Mouse (Mus musculus) liver, postnatal 0 days (tissue): ENCODE results near the gene Anln. TPM values are rescaled to one million over a fixed set of nuclear protein-coding genes. Genes with fewer than 3 reads are reported as not detected.
A peak's percentile ranks its signal among the peaks of the same experiment; 100 is the strongest.

Experiments used
- ATAC-seq: fragments of 200-750 bp; cut with Nextera tagmentation; 2 replicates; pipeline ENCODE4 v1.8.0; 2017; ENCODE audit warnings: mild to moderate bottlenecking, moderate library complexity
- DNase-seq: peaks from one replicate; pipeline ENCODE4 v3.0.0-alpha.2; 2016
- H3K27ac ChIP-seq: fragments of 300-500 bp; sonication (generic); 2 replicates; pipeline ENCODE4 v1.5.1; 2014; ENCODE audit warnings: antibody characterized with exemption, moderate library complexity, mild to moderate bottlenecking, low read depth
- H3K27me3 ChIP-seq: fragments of 300-500 bp; sonication (generic); 2 replicates; pipeline ENCODE4 v1.6.1; 2014; ENCODE audit warnings: low read length, control low read depth, mixed read lengths; ENCODE audit not compliant: insufficient read depth
- H3K36me3 ChIP-seq: fragments of 300-500 bp; sonication (generic); replicated peaks from 2 replicates; pipeline ENCODE4 v1.6.1; 2014; ENCODE audit warnings: mild to moderate bottlenecking, control low read depth, low read length, moderate library complexity, mixed read lengths; ENCODE audit not compliant: insufficient read depth
- H3K4me1 ChIP-seq: fragments of 300-500 bp; sonication (generic); 2 replicates; pipeline ENCODE4 v1.6.1; 2014; ENCODE audit warnings: antibody characterized with exemption, mild to moderate bottlenecking, control low read depth; ENCODE audit not compliant: insufficient read depth
- H3K4me2 ChIP-seq: fragments of 300-500 bp; sonication (generic); 2 replicates; pipeline ENCODE4 v1.6.1; 2014; ENCODE audit warnings: low read depth, mild to moderate bottlenecking, low read length, moderate library complexity, mixed read lengths
- H3K4me3 ChIP-seq: fragments of 300-500 bp; sonication (generic); 2 replicates; pipeline ENCODE4 v1.5.1; 2014; ENCODE audit warnings: low read depth, low read length
- H3K9ac ChIP-seq: fragments of 300-500 bp; sonication (generic); replicated peaks from 2 replicates; pipeline ENCODE4 v1.6.1; 2014; ENCODE audit warnings: mild to moderate bottlenecking, moderate library complexity
- H3K9me3 ChIP-seq: fragments of 300-500 bp; sonication (generic); 2 replicates; pipeline ENCODE4 v1.6.1; 2016; ENCODE audit warnings: mild to moderate bottlenecking, control low read depth, low read length, mixed read lengths
- CTCF ChIP-seq: sonication (generic); IDR thresholded peaks from 2 replicates; pipeline ENCODE4 v1.5.1; 2016; ENCODE audit warnings: antibody characterized with exemption, low read depth
- EP300 ChIP-seq: IDR thresholded peaks from 2 replicates; pipeline ENCODE4 v1.6.1; 2016; ENCODE audit warnings: antibody characterized with exemption, low read depth, mild to moderate bottlenecking
- WGBS: fragments of 180-500 bp; shearing (Covaris S2); extraction: QIAGEN DNeasy Blood & Tissue Kit; methylation state at CpG from one replicate; pipeline ENCODE4 v1.1.7; 2014; ENCODE audit not compliant: insufficient replicate concordance; 5-methylcytosine and 5-hydroxymethylcytosine counted together
- polyA plus RNA-seq: library from polyadenylated mRNA; unstranded; fragments of >200 nt; fragmentation: Nextera tagmentation; extraction: Ambion mirVana; gene quantifications from 2 replicates; pipeline ENCODE4 v1.2.1, GENCODE M21; 2015

Gene Anln
- polyA plus RNA-seq, 1 experiment from 2014 or later: 7.2 TPM

- WGBS: 41% methylated on average over 6 of the region's 6 CpGs
- peak overlapping the region; percentile 97 for H3K4me2 ChIP-seq
- no peaks in the 10 kb centered on the region; the same call in 1 of the 2 replicates for H3K36me3 ChIP-seq
- H3K27ac ChIP-seq: peak overlapping the region; percentile 93
- peak overlapping the region; percentile 97 for H3K4me3 ChIP-seq
- H3K9ac ChIP-seq: peak overlapping the region; percentile 97
- TF ChIP-seq EP300 (no peak), CTCF (no peak)
- H3K4me1 ChIP-seq: peaks cover 15% of the 10 kb centered on the region
- DNase-seq (no peak), ATAC-seq (no peak)
- H3K27me3 ChIP-seq: no peaks in the 10 kb centered on the region
- H3K9me3 ChIP-seq: no peaks in the 10 kb centered on the region
These were observed 803 bp upstream of the Anln start for GRCm38 (mm10) chr9:22389736-22390245.

DNA sequence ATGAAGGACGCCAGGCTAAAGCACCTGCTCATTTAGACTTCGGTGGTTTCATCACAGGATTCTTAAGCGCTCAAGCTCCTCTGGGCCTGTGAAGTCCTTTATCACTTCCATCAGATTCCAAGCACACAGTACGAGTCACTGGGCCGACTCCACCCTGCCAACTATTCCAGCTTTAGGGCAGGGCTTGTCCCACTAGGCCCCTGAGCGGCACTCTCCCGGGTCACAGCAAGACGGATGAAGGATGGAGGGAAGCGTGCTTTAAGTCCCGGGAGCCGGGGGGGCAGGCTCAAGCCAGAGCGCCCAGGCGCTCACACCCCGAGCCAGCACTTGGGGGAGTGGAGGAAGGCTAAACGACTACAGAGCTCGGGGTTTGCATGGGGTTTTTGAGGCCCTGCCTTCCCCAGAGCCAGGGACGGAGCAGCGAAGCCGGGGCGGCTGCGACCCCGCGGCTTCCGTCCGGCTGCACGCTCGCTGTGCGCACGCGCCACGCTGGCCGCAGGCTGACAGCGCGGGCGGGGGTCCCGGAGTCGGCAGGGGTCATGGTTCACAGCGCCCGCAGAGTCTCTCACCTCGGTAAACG is 497 bp downstream of the Anln start:
- H3K27ac ChIP-seq: peak overlapping the region; percentile 93
- no peaks in the 10 kb centered on the region; the same call in 1 of the 2 replicates for H3K36me3 ChIP-seq
- TF ChIP-seq CTCF: no peak
- TF ChIP-seq EP300: no peak
- H3K9ac ChIP-seq: peak overlapping the region; percentile 97
- under 1% methylated on average over 41 of the region's 41 CpGs for WGBS
- peaks cover 15% of the 10 kb centered on the region for H3K4me1 ChIP-seq
- DNase-seq (peak; percentile 73), ATAC-seq (peak; percentile 62)
- H3K27me3 ChIP-seq: no peaks in the 10 kb centered on the region
- no peaks in the 10 kb centered on the region for H3K9me3 ChIP-seq
- H3K4me3 ChIP-seq: peak overlapping the region; percentile 97
- H3K4me2 ChIP-seq: peak overlapping the region; percentile 97

DNA sequence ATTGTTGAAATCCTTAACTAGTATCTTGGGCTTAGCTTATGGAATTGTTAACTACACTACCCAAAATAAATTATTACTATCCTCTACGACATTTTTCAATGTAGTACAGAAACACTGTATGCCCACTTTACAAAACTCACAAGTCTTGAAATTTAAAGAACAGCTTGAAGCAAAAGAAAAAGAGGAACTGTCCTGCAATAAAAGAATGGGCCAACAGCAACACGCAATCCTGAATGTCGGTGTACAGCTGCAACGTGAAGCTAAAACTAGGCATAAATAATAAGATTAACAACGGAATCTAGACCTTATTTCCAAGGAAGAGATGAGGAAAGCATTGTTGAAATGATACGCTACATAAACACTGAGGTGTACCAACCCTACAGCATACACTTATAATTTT is 1.1 kb downstream of the Anln start:
- TF ChIP-seq CTCF (no peak), EP300 (no peak)
- Histone ChIP-seq H3K27ac (peak overlapping the region; percentile 93), H3K9ac (peak overlapping the region; percentile 97), H3K36me3 (peaks cover 4% of the 10 kb centered on the region), H3K4me1 (peaks cover 15% of the 10 kb centered on the region), H3K9me3 (no peaks in the 10 kb centered on the region), H3K4me3 (peak overlapping the region; percentile 97), H3K4me2 (peak overlapping the region; percentile 97), H3K27me3 (no peaks in the 10 kb centered on the region)
- 7% methylated on average over 6 of the region's 6 CpGs for WGBS
- DNase-seq: no peak
- ATAC-seq: no peak

- ATAC-seq (no peak), DNase-seq (no peak)
- 77% methylated on average over 2 of the region's 2 CpGs for WGBS
- Histone ChIP-seq H3K27me3 (no peaks in the 10 kb centered on the region), H3K4me3 (no peak overlapping the region), H3K27ac (no peak overlapping the region), H3K9ac (0 out of 2 replicates have a peak overlapping the region, but pooled peaks have one; percentile 8), H3K9me3 (no peaks in the 10 kb centered on the region), H3K36me3 (peaks cover 21% of the 10 kb centered on the region), H3K4me2 (peak overlapping the region; percentile 54), H3K4me1 (peaks cover 15% of the 10 kb centered on the region)
- TF ChIP-seq EP300: no peak
- no peak for TF ChIP-seq CTCF
These were observed 3.1 kb downstream of the Anln start for GRCm38 (mm10) chr9:22385890-22386289.

- Histone ChIP-seq H3K9me3 (no peaks in the 10 kb centered on the region), H3K27ac (no peak overlapping the region), H3K36me3 (peaks cover 79% of the 10 kb centered on the region), H3K4me1 (no peaks in the 10 kb centered on the region), H3K27me3 (no peaks in the 10 kb centered on the region), H3K4me3 (no peak overlapping the region), H3K4me2 (no peak overlapping the region), H3K9ac (no peak overlapping the region)
- no peak for ATAC-seq
- WGBS: 91% methylated on average over 5 of the region's 5 CpGs
- TF ChIP-seq CTCF: no peak
- TF ChIP-seq EP300: no peak
- no peak for DNase-seq
These were observed 12.9 kb downstream of the Anln start for GRCm38 (mm10) chr9:22376086-22376485.

GRCm38 (mm10) chr9:22372760-22373159 is 16.2 kb downstream of the Anln start:
- ATAC-seq (no peak), DNase-seq (peak; percentile 35)
- Histone ChIP-seq H3K4me3 (no peak overlapping the region), H3K4me2 (no peak overlapping the region), H3K27me3 (no peaks in the 10 kb centered on the region), H3K4me1 (no peaks in the 10 kb centered on the region), H3K9ac (no peak overlapping the region), H3K27ac (no peak overlapping the region), H3K36me3 (peaks cover 78% of the 10 kb centered on the region), H3K9me3 (no peaks in the 10 kb centered on the region)
- 92% methylated on average over 4 of the region's 4 CpGs for WGBS
- TF ChIP-seq CTCF (peak; percentile 36; the same call in 1 of the 2 replicates), EP300 (no peak)
